Mouse (Mus musculus): ENCODE results near the gene Zfr. TPM values are rescaled to one million over a fixed set of nuclear protein-coding genes. Genes with fewer than 3 reads are reported as not detected.
"Not testable (repeated sequence)": the region's sequence is repeated elsewhere in the genome, so short reads cannot be mapped to it uniquely, and the experiment has no call there.

Zfr gene
- total RNA-seq, 2 experiments from 2014 or later, result 347 to 349 TPM

- DNase-seq (ENCODE audit: low spot score in 2 of 2), result no peak
- intact Hi-C loops (cut with DNase I), result no loop called here
Observed at GRCm38 (mm10) chr15:12097344-12097743, 20.3 kb upstream of the Zfr start.

DNA sequence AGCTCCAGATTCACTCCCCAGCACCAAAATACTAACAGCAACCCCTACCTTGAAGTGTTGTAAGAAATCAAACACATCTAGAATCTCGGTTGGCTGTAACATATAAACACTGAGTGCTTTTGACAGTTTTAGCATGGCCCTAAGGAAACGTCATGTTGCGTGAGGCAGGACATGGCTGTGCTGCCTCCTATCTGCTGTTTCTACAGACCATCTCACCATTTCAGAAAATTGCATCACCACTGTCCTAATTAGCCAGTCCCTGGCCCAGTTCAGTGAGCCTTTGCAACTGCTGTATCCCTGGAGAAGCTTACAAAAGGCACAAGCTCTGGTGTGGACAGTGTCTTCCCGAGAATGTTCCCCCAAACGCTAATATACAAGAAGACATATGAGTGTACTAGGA lies 16.7 kb upstream of the Zfr start:
- intact Hi-C loops (cut with DNase I), result no loop called here
- no peak for DNase-seq (ENCODE audit: low spot score in 2 of 2)

DNA sequence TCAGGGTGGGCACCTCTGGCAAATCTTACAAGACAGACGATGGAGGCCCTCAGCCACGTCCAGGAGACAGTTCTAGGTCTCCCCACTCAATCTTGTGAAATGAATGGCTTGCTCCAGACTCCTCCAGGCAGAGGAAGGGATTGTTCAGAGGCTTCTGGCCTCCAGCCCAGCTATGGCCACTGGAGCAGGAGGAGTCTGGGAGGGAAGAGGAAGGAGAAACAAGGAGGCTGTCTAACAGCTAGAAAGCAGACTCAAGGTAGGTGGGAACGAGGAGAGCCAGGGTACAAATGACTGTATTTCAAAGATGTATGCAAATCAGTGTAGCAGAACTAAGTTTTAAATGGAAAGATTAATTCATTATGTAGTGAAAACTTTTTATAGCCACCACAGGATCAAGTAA lies 13.9 kb upstream of the Zfr start:
- intact Hi-C loops (cut with DNase I), result no loop called here

DNA sequence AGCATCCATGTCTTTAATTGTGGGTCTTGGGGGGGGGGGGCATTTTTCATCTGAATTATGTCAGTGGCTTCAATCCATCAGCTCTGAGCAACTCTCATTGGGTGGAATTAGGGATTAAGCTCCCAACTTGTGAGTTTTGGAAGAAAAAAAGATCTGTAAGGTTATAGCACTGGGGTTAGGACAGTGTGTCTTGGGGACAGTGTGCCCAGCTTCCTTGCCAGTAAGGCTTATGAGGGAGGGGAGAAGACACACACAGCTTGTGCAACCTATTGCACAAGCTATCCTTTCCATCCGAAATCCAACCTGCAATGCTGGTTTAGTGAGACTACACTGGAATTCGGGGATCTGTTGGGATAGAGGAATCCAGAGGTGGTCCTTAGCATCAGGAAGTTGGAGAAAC lies 12.8 kb upstream of the Zfr start:
- intact Hi-C loops (cut with DNase I), result no loop called here
- no peak for DNase-seq (ENCODE audit: low spot score in 2 of 2)

More for the DNA sequence above, 13.9 kb upstream of the Zfr start:
- peak in 1 of 2 experiments; percentile 35 for DNase-seq (ENCODE audit: low spot score in 2 of 2)

- intact Hi-C loops (cut with DNase I), result no loop called here
- DNase-seq (ENCODE audit: low spot score in 2 of 2), result peak; percentile 71 to 91
Observed at GRCm38 (mm10) chr15:12106430-12106829, 11.2 kb upstream of the Zfr start.

- DNase-seq (ENCODE audit: low spot score in 2 of 2), result no peak
- intact Hi-C loops (cut with DNase I), result no loop called here
Observed at GRCm38 (mm10) chr15:12108200-12108599, 9.4 kb upstream of the Zfr start.

- DNase-seq (ENCODE audit: low spot score in 2 of 2); intact Hi-C loops (cut with DNase I): not testable (repeated sequence)
Observed at GRCm38 (mm10) chr15:12108922-12109321, 8.7 kb upstream of the Zfr start.

- DNase-seq (ENCODE audit: low spot score in 2 of 2), result peak in 1 of 2 experiments; percentile 44
- intact Hi-C loops (cut with DNase I), result loop anchor here (10.0 kb wide), 1 partner anchor 136 kb away; no protein-coding TSS in a partner anchor
Observed at GRCm38 (mm10) chr15:12111232-12111631, 6.4 kb upstream of the Zfr start.

GRCm38 (mm10) chr15:12113411-12113810 lies 4.2 kb upstream of the Zfr start:
- intact Hi-C loops (cut with DNase I), result loop anchor here (10.0 kb wide), 1 partner anchor 139 kb away; no protein-coding TSS in a partner anchor

GRCm38 (mm10) chr15:12114546-12114945 lies 3.1 kb upstream of the Zfr start:
- intact Hi-C loops (cut with DNase I), result loop anchor here (10.0 kb wide), 1 partner anchor 140 kb away; no protein-coding TSS in a partner anchor
- no peak for DNase-seq (ENCODE audit: low spot score in 2 of 2)

More at GRCm38 (mm10) chr15:12113411-12113810, 4.2 kb upstream of the Zfr start:
- peak; percentile 47 to 57 for DNase-seq (ENCODE audit: low spot score in 2 of 2)

- intact Hi-C loops (cut with DNase I), result loop anchor here (10.0 kb wide), 1 partner anchor 141 kb away; no protein-coding TSS in a partner anchor
- no peak for DNase-seq (ENCODE audit: low spot score in 2 of 2)
Observed at GRCm38 (mm10) chr15:12115722-12116230, 1.9 kb upstream of the Zfr start.

DNA sequence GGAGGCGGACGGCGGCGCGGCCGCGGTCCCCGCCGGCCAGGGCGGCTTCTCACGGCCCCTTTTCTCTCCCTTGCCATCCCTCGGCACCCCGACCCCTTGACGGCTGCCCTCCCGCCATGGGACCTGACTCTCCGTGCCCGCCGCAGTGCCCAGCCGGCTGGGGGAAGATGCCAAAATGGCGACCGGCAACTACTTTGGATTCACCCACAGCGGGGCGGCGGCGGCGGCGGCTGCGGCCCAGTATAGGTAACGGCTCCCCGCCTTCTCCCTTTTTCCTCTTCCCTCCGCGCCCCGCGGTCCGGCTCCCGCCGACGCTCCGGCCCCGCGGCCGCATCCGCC lies 431 bp downstream of the Zfr start:
- intact Hi-C loops (cut with DNase I), result loop anchor here (10.0 kb wide), 1 partner anchor 143 kb away; no protein-coding TSS in a partner anchor
- peak; percentile 30 to 45 for DNase-seq (ENCODE audit: low spot score in 2 of 2)

GRCm38 (mm10) chr15:12118432-12119128 lies 949 bp downstream of the Zfr start:
- DNase-seq (ENCODE audit: low spot score in 2 of 2), result peak; percentile 26
- intact Hi-C loops (cut with DNase I), result loop anchor here (10.0 kb wide), 1 partner anchor 144 kb away; no protein-coding TSS in a partner anchor

- intact Hi-C loops (cut with DNase I), result loop anchor here (10.0 kb wide), 1 partner anchor 144 kb away; no protein-coding TSS in a partner anchor
Observed at GRCm38 (mm10) chr15:12119129-12119466, 1.5 kb downstream of the Zfr start.

DNA sequence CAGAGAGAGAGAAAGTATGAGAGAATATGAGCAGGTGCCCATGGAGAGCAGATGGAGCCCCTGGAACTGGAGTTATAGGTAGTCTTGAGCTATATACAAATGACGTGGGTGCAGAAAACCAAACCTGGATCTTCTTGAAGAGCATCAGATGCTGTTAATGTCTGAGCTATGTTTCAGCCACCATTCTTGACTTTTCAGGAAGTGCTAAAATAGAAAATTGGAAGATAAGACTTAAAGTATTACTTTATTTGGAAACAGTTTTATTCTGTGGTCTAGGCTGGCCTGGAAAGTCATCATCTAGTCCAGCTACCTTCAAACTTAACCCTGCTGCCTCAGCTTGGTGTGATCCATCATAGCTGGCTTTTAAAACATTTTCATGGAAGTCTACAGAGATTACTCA lies 7.3 kb downstream of the Zfr start:
- no peak for DNase-seq (ENCODE audit: low spot score in 2 of 2)
- intact Hi-C loops (cut with DNase I), result no loop called here

More at GRCm38 (mm10) chr15:12119129-12119466, 1.5 kb downstream of the Zfr start:
- no peak for DNase-seq (ENCODE audit: low spot score in 2 of 2)

- intact Hi-C loops (cut with DNase I); DNase-seq (ENCODE audit: low spot score in 2 of 2): not testable (repeated sequence)
Observed at GRCm38 (mm10) chr15:12130871-12131270, 13.2 kb downstream of the Zfr start.

DNA sequence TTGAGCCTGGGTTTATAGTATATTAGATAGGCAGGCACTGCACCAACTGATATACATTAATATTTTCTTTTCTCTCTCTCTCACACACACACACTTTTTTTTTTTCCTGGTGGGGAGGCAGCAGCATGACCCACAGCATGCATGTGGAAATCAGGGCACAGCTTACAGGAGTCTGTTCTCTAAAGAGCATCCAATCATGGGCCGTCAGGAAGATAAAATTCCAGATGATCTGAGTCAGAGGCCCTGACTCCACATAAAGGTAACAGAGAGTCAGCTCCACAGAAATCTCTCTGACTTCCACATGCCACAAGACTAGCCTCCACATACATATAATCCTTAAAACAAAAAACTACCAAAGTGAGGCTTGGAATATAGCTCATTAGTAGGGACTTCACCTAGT lies 16.9 kb downstream of the Zfr start:
- intact Hi-C loops (cut with DNase I), result no loop called here
- no peak for DNase-seq (ENCODE audit: low spot score in 2 of 2)

DNA sequence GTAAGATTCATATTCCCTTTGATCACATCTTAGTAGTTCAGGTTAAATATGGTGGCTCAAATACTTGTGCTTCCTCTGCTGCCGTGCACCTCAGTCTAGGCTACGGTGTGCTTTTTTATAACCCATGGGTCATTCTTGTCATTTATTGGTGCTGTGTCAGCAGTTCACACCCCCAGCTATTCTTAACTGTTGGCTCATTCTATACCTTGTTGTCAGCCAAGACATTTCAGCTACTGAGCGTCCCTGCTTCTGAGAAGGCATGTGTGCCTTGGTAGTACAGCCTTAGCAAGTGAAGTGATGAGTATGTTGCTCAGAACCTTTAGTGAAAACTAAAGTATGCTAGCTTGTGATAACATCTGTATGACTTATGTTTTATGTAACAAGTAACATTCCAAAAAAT lies 17.7 kb downstream of the Zfr start:
- no peak for DNase-seq (ENCODE audit: low spot score in 2 of 2)
- intact Hi-C loops (cut with DNase I), result no loop called here

DNA sequence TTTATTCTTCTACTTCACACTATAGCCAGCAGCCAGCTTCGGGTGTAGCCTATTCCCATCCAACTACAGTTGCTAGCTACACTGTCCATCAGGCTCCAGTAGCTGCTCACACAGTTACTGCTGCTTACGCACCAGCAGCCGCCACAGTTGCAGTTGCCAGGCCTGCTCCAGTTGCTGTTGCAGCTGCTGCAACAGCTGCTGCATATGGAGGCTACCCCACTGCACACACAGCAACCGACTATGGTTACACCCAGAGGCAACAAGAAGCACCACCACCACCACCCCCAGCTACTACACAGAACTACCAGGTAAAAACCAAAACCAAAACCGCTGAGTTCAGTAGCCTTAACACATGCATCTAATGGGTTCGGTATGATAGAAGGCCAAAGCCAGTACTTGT lies 18.7 kb downstream of the Zfr start:
- intact Hi-C loops (cut with DNase I), result no loop called here
- no peak for DNase-seq (ENCODE audit: low spot score in 2 of 2)

DNA sequence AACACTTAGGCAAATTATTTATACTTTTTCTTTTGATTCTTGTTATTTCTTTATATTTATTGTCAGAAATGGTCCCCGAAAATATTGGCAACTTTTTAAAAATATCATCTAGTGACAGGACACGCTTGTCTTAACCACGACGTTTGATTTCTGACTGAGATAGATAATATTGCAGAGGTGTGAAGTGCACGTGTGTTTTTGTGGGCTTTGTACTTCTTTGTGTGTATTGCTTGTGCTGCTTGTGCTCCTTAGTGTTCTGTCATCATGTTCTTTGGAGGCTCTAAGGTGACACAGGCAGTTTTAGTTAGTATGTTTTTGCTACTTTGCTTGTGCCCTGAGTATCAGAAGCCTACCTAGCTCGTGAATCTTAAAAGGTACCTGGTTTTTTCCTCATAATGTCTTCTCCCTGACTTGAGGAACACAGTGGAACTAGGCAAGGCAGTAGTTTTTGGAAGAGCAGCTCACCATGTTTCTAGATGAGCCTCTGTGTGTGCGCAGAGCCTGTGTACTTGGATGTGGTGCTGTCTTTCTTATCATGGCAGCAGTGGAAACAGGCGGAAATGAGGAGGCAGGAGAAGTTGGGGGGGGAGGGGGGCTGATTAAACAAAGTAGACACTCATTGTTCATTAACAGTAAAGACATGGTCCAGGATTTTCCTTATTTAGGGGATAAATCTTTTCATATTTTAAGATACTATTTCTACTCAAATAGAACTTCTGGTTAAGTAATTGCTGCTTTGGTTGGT lies 23.5 kb downstream of the Zfr start:
- intact Hi-C loops (cut with DNase I), result no loop called here
- DNase-seq (ENCODE audit: low spot score in 2 of 2), result no peak
